Mouse (Mus musculus) stomach, postnatal 0 days (tissue): Measurements from ENCODE around the gene Dtx4. TPM values are rescaled to one million over a fixed set of nuclear protein-coding genes. Genes with fewer than 3 reads are reported as not detected.

Source experiments
- ATAC-seq: fragments of 200-750 bp; cut with Nextera tagmentation; 2 replicates; pipeline ENCODE4 v1.8.0; 2017; ENCODE audit not compliant: low FRiP score, low TSS enrichment
- DNase-seq: peaks from one replicate; pipeline ENCODE4 v3.0.0-alpha.2; 2016; ENCODE audit warnings: low spot score
- H3K27ac ChIP-seq: fragments of 300-500 bp; sonication (generic); replicated peaks from 2 replicates; pipeline ENCODE4 v1.5.1; 2014; ENCODE audit warnings: mild to moderate bottlenecking, control low read depth
- H3K27me3 ChIP-seq: fragments of 300-500 bp; sonication (generic); 2 replicates; pipeline ENCODE4 v1.6.1; 2014; ENCODE audit warnings: low read length; ENCODE audit not compliant: control insufficient read depth, insufficient read depth
- H3K36me3 ChIP-seq: fragments of 300-500 bp; sonication (generic); 2 replicates; pipeline ENCODE4 v1.6.1; 2014; ENCODE audit warnings: low read length, mixed read lengths; ENCODE audit not compliant: control insufficient read depth, insufficient read depth
- H3K4me1 ChIP-seq: fragments of 300-500 bp; sonication (generic); replicated peaks from 2 replicates; pipeline ENCODE4 v1.6.1; 2014; ENCODE audit warnings: antibody characterized with exemption; ENCODE audit not compliant: control insufficient read depth, insufficient read depth
- H3K4me2 ChIP-seq: fragments of 300-500 bp; sonication (generic); replicated peaks from 2 replicates; pipeline ENCODE4 v1.6.1; 2014; ENCODE audit warnings: low read depth, mild to moderate bottlenecking, control low read depth, moderate library complexity
- H3K4me3 ChIP-seq: fragments of 300-500 bp; sonication (generic); 2 replicates; pipeline ENCODE4 v1.5.1; 2014; ENCODE audit warnings: low read depth, low read length, control low read depth
- H3K9ac ChIP-seq: fragments of 300-500 bp; sonication (generic); 2 replicates; pipeline ENCODE4 v1.6.1; 2014; ENCODE audit warnings: mild to moderate bottlenecking, low read length, control low read depth, mixed read lengths
- H3K9me3 ChIP-seq: fragments of 300-500 bp; sonication (generic); 2 replicates; pipeline ENCODE4 v1.6.1; 2016; ENCODE audit warnings: low read length; ENCODE audit not compliant: control insufficient read depth
- CTCF ChIP-seq: IDR thresholded peaks from 2 replicates; pipeline ENCODE4 v1.5.1; 2016; ENCODE audit warnings: antibody characterized with exemption, low read depth, mild to moderate bottlenecking, moderate library complexity
- EP300 ChIP-seq: optimal IDR thresholded peaks from 2 replicates; pipeline ENCODE3; 2016; ENCODE audit warnings: antibody characterized with exemption
- WGBS: fragments of 180-500 bp; shearing (Covaris S2); extraction: QIAGEN DNeasy Blood & Tissue Kit; methylation state at CpG from one replicate; pipeline ENCODE4 v1.1.7; 2014; 5-methylcytosine and 5-hydroxymethylcytosine counted together
- polyA plus RNA-seq: library from polyadenylated mRNA; unstranded; fragments of >200 nt; fragmentation: Nextera tagmentation; extraction: Ambion mirVana; gene quantifications from 2 replicates; pipeline ENCODE4 v1.2.1, GENCODE M21; 2015

The Dtx4 gene
- polyA plus RNA-seq, 1 experiment from 2014 or later: 6.2 TPM

GRCm38 (mm10) chr19:12486875-12487274 lies 14.4 kb downstream of the Dtx4 start:
- H3K27me3 ChIP-seq: no peaks in the 10 kb centered on the region
- H3K4me3 ChIP-seq: no peak overlapping the region
- no peaks in the 10 kb centered on the region for H3K9me3 ChIP-seq
- DNase-seq (peak; percentile 53), ATAC-seq (no peak; the same call in 1 of the 2 replicates)
- WGBS: 47% methylated on average over 6 of the region's 6 CpGs
- H3K4me1 ChIP-seq: 0 out of 2 replicates have a peak, but pooled peaks cover 7% of the 10 kb centered on the region
- no peak overlapping the region for H3K9ac ChIP-seq
- no peak overlapping the region for H3K4me2 ChIP-seq
- TF ChIP-seq EP300 (no peak), CTCF (no peak)
- H3K36me3 ChIP-seq: peaks cover 8% of the 10 kb centered on the region; the same call in 1 of the 2 replicates
- H3K27ac ChIP-seq: peak overlapping the region; percentile 93

- Histone ChIP-seq H3K9me3 (no peaks in the 10 kb centered on the region), H3K4me3 (no peak overlapping the region), H3K27ac (0 out of 2 replicates have a peak overlapping the region, but pooled peaks have one; percentile 9), H3K4me2 (no peak overlapping the region), H3K4me1 (0 out of 2 replicates have a peak, but pooled peaks cover 7% of the 10 kb centered on the region), H3K27me3 (no peaks in the 10 kb centered on the region), H3K36me3 (peaks cover 8% of the 10 kb centered on the region), H3K9ac (no peak overlapping the region)
- ATAC-seq (no peak), DNase-seq (no peak)
- TF ChIP-seq EP300 (no peak), CTCF (no peak)
- WGBS: 50% methylated on average over 3 of the region's 3 CpGs
Observed at GRCm38 (mm10) chr19:12485631-12486030, 15.6 kb downstream of the Dtx4 start.

GRCm38 (mm10) chr19:12485223-12485622 lies 16.0 kb downstream of the Dtx4 start:
- TF ChIP-seq CTCF (no peak), EP300 (no peak)
- H3K36me3 ChIP-seq: peaks cover 5% of the 10 kb centered on the region
- DNase-seq (no peak), ATAC-seq (no peak)
- 76% methylated on average over 13 of the region's 13 CpGs for WGBS
- no peaks in the 10 kb centered on the region for H3K27me3 ChIP-seq
- H3K4me2 ChIP-seq: no peak overlapping the region
- H3K27ac ChIP-seq: no peak overlapping the region
- H3K9me3 ChIP-seq: no peaks in the 10 kb centered on the region
- 0 out of 2 replicates have a peak, but pooled peaks cover 7% of the 10 kb centered on the region for H3K4me1 ChIP-seq
- H3K9ac ChIP-seq: no peak overlapping the region
- H3K4me3 ChIP-seq: no peak overlapping the region

GRCm38 (mm10) chr19:12484210-12484609 lies 17.0 kb downstream of the Dtx4 start:
- TF ChIP-seq CTCF (no peak), EP300 (no peak)
- no peak overlapping the region for H3K27ac ChIP-seq

GRCm38 (mm10) chr19:12483782-12484181 lies 17.5 kb downstream of the Dtx4 start:
- WGBS: 53% methylated on average over 4 of the region's 4 CpGs
- Histone ChIP-seq H3K27ac (0 out of 2 replicates have a peak overlapping the region, but pooled peaks have one; percentile 40), H3K4me1 (0 out of 2 replicates have a peak, but pooled peaks cover 7% of the 10 kb centered on the region), H3K4me2 (no peak overlapping the region), H3K36me3 (peaks cover 5% of the 10 kb centered on the region), H3K4me3 (no peak overlapping the region), H3K9me3 (no peaks in the 10 kb centered on the region), H3K9ac (no peak overlapping the region), H3K27me3 (no peaks in the 10 kb centered on the region)
- ATAC-seq (no peak), DNase-seq (no peak)
- TF ChIP-seq EP300 (no peak), CTCF (no peak)

More at GRCm38 (mm10) chr19:12484210-12484609, 17.0 kb downstream of the Dtx4 start:
- Histone ChIP-seq H3K4me3 (no peak overlapping the region), H3K4me1 (0 out of 2 replicates have a peak, but pooled peaks cover 7% of the 10 kb centered on the region), H3K27me3 (no peaks in the 10 kb centered on the region), H3K9me3 (no peaks in the 10 kb centered on the region), H3K9ac (no peak overlapping the region), H3K4me2 (no peak overlapping the region), H3K36me3 (peaks cover 5% of the 10 kb centered on the region)
- 67% methylated on average over 4 of the region's 4 CpGs for WGBS
- no peak for DNase-seq
- ATAC-seq: no peak

GRCm38 (mm10) chr19:12478369-12478768 lies 22.9 kb downstream of the Dtx4 start:
- no peak overlapping the region for H3K9ac ChIP-seq
- peaks cover 2% of the 10 kb centered on the region for H3K36me3 ChIP-seq
- no peaks in the 10 kb centered on the region for H3K9me3 ChIP-seq
- WGBS: 83% methylated on average over 6 of the region's 6 CpGs
- H3K27ac ChIP-seq: no peak overlapping the region
- H3K27me3 ChIP-seq: no peaks in the 10 kb centered on the region
- peak; percentile 13 for DNase-seq
- H3K4me3 ChIP-seq: no peak overlapping the region
- H3K4me1 ChIP-seq: peaks cover 5% of the 10 kb centered on the region; the same call in 1 of the 2 replicates
- H3K4me2 ChIP-seq: no peak overlapping the region
- no peak for TF ChIP-seq EP300
- TF ChIP-seq CTCF: no peak
- ATAC-seq: no peak
